In genomic region chr2:104378791-104379190, GRCm38 (mm10) we compare ENCODE assay signal across 24 mouse cellular contexts. TPM values are rescaled to one million over a fixed set of nuclear protein-coding genes. Genes with fewer than 3 reads are reported as not detected.
DNase-seq lines count a peak whose midpoint lies in the region; ATAC-seq and TF ChIP-seq lines count a peak whose summit lies in the region.
"Had no signal": no experiment of that assay in that cellular context is flagged by ENCODE, and none has a peak within 500 bp of the region (broad histone marks: within the 10 kb centered on the region; RNA-seq: fewer than 3 reads in every experiment).

No protein-coding gene starts in this region.

- H3K9me3 ChIP-seq in hindbrain, postnatal 0 days (ENCODE audit: low read length), result no peaks in the 10 kb centered on the region
- no peaks in the 10 kb centered on the region for H3K9me3 ChIP-seq in hindbrain, embryonic 11.5 days (ENCODE audit: control insufficient read depth, low read length)
- no peaks in the 10 kb centered on the region for H3K9me3 ChIP-seq in midbrain, embryonic 16.5 days (replicated peaks; ENCODE audit: control insufficient read depth, low read length, poor library complexity, severe bottlenecking)
- no peaks in the 10 kb centered on the region for H3K9me3 ChIP-seq in midbrain, embryonic 11.5 days (ENCODE audit: control insufficient read depth, low read length)
- H3K9me3 ChIP-seq: forebrain, embryonic 13.5 days; heart, embryonic 12.5 days; limb, embryonic 13.5 days; lung, embryonic 15.5 days; midbrain, embryonic 12.5 days; neural tube, embryonic 12.5 days had no signal

- no peaks in the 10 kb centered on the region for H3K36me3 ChIP-seq in hindbrain, postnatal 0 days (ENCODE audit: insufficient read depth, low read length)
- no peaks in the 10 kb centered on the region for H3K36me3 ChIP-seq in hindbrain, embryonic 11.5 days (ENCODE audit: control insufficient read depth, insufficient read depth, low read length)
- no peaks in the 10 kb centered on the region for H3K36me3 ChIP-seq in midbrain, embryonic 16.5 days (ENCODE audit: control insufficient read depth, insufficient read depth, low read length)
- H3K36me3 ChIP-seq in midbrain, embryonic 11.5 days (ENCODE audit: control insufficient read depth, insufficient read depth, low read length), result no peaks in the 10 kb centered on the region
- H3K36me3 ChIP-seq: heart, embryonic 12.5 days; limb, embryonic 13.5 days; lung, embryonic 15.5 days; midbrain, embryonic 12.5 days; neural tube, embryonic 12.5 days had no signal

- H3K9ac ChIP-seq in hindbrain, postnatal 0 days (replicated peaks; ENCODE audit: low read length), result no peak overlapping the region
- H3K9ac ChIP-seq in hindbrain, embryonic 11.5 days (ENCODE audit: low read depth, low read length), result no peak overlapping the region
- H3K9ac ChIP-seq in midbrain, embryonic 16.5 days (ENCODE audit: low read depth, low read length), result no peak overlapping the region
- no peak overlapping the region for H3K9ac ChIP-seq in midbrain, embryonic 11.5 days (ENCODE audit: low read length)
- H3K9ac ChIP-seq: forebrain, embryonic 13.5 days; heart, embryonic 12.5 days; limb, embryonic 13.5 days; lung, embryonic 15.5 days; midbrain, embryonic 12.5 days; neural tube, embryonic 12.5 days had no signal

- H3K4me2 ChIP-seq in hindbrain, postnatal 0 days (ENCODE audit: low read depth, low read length), result no peak overlapping the region
- H3K4me2 ChIP-seq in hindbrain, embryonic 11.5 days (replicated peaks; ENCODE audit: low read depth, low read length), result no peak overlapping the region
- H3K4me2 ChIP-seq in midbrain, embryonic 16.5 days (ENCODE audit: low read length), result no peak overlapping the region
- H3K4me2 ChIP-seq in midbrain, embryonic 11.5 days, result no peak overlapping the region
- H3K4me2 ChIP-seq: forebrain, embryonic 13.5 days; heart, embryonic 12.5 days; limb, embryonic 13.5 days; liver, embryonic 11.5 days; lung, embryonic 15.5 days; midbrain, embryonic 12.5 days; neural tube, embryonic 12.5 days had no signal

- no peak for ATAC-seq in hindbrain, postnatal 0 days
- ATAC-seq in hindbrain, embryonic 11.5 days (ENCODE audit: low FRiP score), result no peak
- no peak for ATAC-seq in midbrain, embryonic 16.5 days
- no peak for ATAC-seq in midbrain, embryonic 11.5 days (ENCODE audit: low FRiP score)
- ATAC-seq: CD4-positive, CD25-positive, alpha-beta regulatory T cell, adult 4 months had no signal

- DNase-seq in cerebellum, postnatal 10 days, result peak; percentile 44 to 69
- no peak for DNase-seq in cerebellum, adult 8-10 months
- no peak for DNase-seq in hindbrain, postnatal 0 days (ENCODE audit: low spot score)
- no peak for DNase-seq in hindbrain, embryonic 11.5 days (ENCODE audit: low spot score)
- DNase-seq in midbrain, embryonic 11.5 days (ENCODE audit: low spot score, missing footprints), result no peak
- DNase-seq in spleen, postnatal 14 days (ENCODE audit: low spot score in 2 of 2), result no peak
- DNase-seq: adrenal gland, postnatal 14 days; heart, adult 2 months; heart, postnatal 4 days; right cerebral cortex, postnatal 4 days; thymus, adult 2 months; thymus, postnatal 4 days had no signal

- H3K4me3 ChIP-seq in hindbrain, postnatal 0 days (ENCODE audit: low read length), result no peak overlapping the region
- H3K4me3 ChIP-seq in hindbrain, embryonic 11.5 days (ENCODE audit: low read depth, low read length), result no peak overlapping the region
- H3K4me3 ChIP-seq in midbrain, embryonic 16.5 days (ENCODE audit: low read depth, low read length), result no peak overlapping the region
- no peak overlapping the region for H3K4me3 ChIP-seq in midbrain, embryonic 11.5 days (ENCODE audit: low read depth, low read length)
- H3K4me3 ChIP-seq: forebrain, embryonic 13.5 days; heart, adult 2 months; heart, embryonic 12.5 days; limb, embryonic 13.5 days; lung, embryonic 15.5 days; midbrain, embryonic 12.5 days; neural tube, embryonic 12.5 days had no signal

- 0 out of 2 replicates have a peak, but pooled peaks cover 5% of the 10 kb centered on the region for H3K4me1 ChIP-seq in hindbrain, postnatal 0 days (ENCODE audit: insufficient read depth, low read length)
- no peaks in the 10 kb centered on the region for H3K4me1 ChIP-seq in hindbrain, embryonic 11.5 days (replicated peaks; ENCODE audit: control insufficient read depth, insufficient read depth, low read length)
- H3K4me1 ChIP-seq in midbrain, embryonic 16.5 days (ENCODE audit: control insufficient read depth, insufficient read depth, low read length), result peaks cover 11% of the 10 kb centered on the region
- H3K4me1 ChIP-seq in midbrain, embryonic 11.5 days (ENCODE audit: control insufficient read depth, insufficient read depth, low read length), result peaks cover 7% of the 10 kb centered on the region
- H3K4me1 ChIP-seq: heart, embryonic 12.5 days; lung, embryonic 15.5 days had no signal

- H3K27ac ChIP-seq in hindbrain, postnatal 0 days, result peak overlapping the region; percentile 62; the same call in 1 of the 2 replicates
- no peak overlapping the region for H3K27ac ChIP-seq in hindbrain, embryonic 11.5 days (ENCODE audit: low read depth, low read length)
- H3K27ac ChIP-seq in midbrain, embryonic 16.5 days (ENCODE audit: low read length), result peak overlapping the region; percentile 40; the same call in 1 of the 2 replicates
- no peak overlapping the region for H3K27ac ChIP-seq in midbrain, embryonic 11.5 days (ENCODE audit: low read depth, low read length)
- H3K27ac ChIP-seq: forebrain, embryonic 13.5 days; heart, adult 2 months; limb, embryonic 13.5 days; lung, embryonic 15.5 days; midbrain, embryonic 12.5 days; neural tube, embryonic 12.5 days had no signal

- 9% methylated on average over 3 of the region's 3 CpGs for WGBS in hindbrain, postnatal 0 days
- 19% methylated on average over 3 of the region's 3 CpGs for WGBS in hindbrain, embryonic 11.5 days
- 6% methylated on average over 3 of the region's 3 CpGs for WGBS in midbrain, embryonic 16.5 days
- 10% methylated on average over 3 of the region's 3 CpGs for WGBS in midbrain, embryonic 11.5 days

- H3K27me3 ChIP-seq in hindbrain, postnatal 0 days (ENCODE audit: insufficient read depth, low read length), result no peaks in the 10 kb centered on the region
- no peaks in the 10 kb centered on the region for H3K27me3 ChIP-seq in hindbrain, embryonic 11.5 days (ENCODE audit: control insufficient read depth, insufficient read depth, low read length)
- H3K27me3 ChIP-seq in midbrain, embryonic 16.5 days (ENCODE audit: control insufficient read depth, insufficient read depth, low read depth, low read length), result no peaks in the 10 kb centered on the region
- H3K27me3 ChIP-seq in midbrain, embryonic 11.5 days (ENCODE audit: control insufficient read depth, insufficient read depth, low read length), result no peaks in the 10 kb centered on the region
- H3K27me3 ChIP-seq: forebrain, embryonic 13.5 days; midbrain, embryonic 12.5 days; neural tube, embryonic 12.5 days had no signal

- no peak for TF ChIP-seq CTCF in hindbrain, postnatal 0 days (IDR thresholded peaks at IDR 0.05; ENCODE audit: low read depth)

RNA-seq across cellular contexts. Expression of gene D430041D05Rik, which starts 32.0 kb away (rescaled TPM):
- total RNA-seq in hindbrain, postnatal 0 days (2014; rRNA removed), result 45.8 and 50.0 TPM in 2 replicates
- 7.1 and 7.6 TPM in 2 replicates for polyA plus RNA-seq in hindbrain, postnatal 0 days (2015; fragmentation: Nextera tagmentation; extraction: Ambion mirVana)
- 2.7 and 3.6 TPM in 2 replicates for polyA plus RNA-seq in hindbrain, embryonic 11.5 days (2014; fragmentation: Nextera tagmentation; extraction: Ambion mirVana)
- polyA plus RNA-seq in midbrain, embryonic 16.5 days (2015; fragmentation: Nextera tagmentation; extraction: Ambion mirVana), result 9.3 and 11.6 TPM in 2 replicates
- polyA plus RNA-seq in midbrain, embryonic 11.5 days (2014; fragmentation: Nextera tagmentation; extraction: Ambion mirVana), result 2.4 TPM in 2 replicates
- total RNA-seq: megakaryocyte progenitor cell, adult 5-6 weeks had no signal
- polyA plus RNA-seq: CD4-positive, CD25-positive, alpha-beta regulatory T cell, adult 4 months; large intestine, adult 2 months; liver, embryonic 16.5 days had no signal

Comparison
In these comparisons a context has a peak if more than half of its experiments do, and no peak if none do; other contexts are left out.
1. DNase-seq: peak in cerebellum, postnatal 10 days (2 of 2); none in cerebellum, adult 8-10 months (single experiment), hindbrain, postnatal 0 days (single experiment), hindbrain, embryonic 11.5 days (single experiment), midbrain, embryonic 11.5 days (single experiment) and spleen, postnatal 14 days (0 of 2).
2. H3K27ac ChIP-seq: peak in hindbrain, postnatal 0 days (single experiment) and midbrain, embryonic 16.5 days (single experiment); none in hindbrain, embryonic 11.5 days (single experiment) and midbrain, embryonic 11.5 days (single experiment).